Mouse (Mus musculus): Measurements from ENCODE around the gene Pgbd5.

GRCm38 (mm10) chr8:124363337-124363736, 76.1 kb downstream of the Pgbd5 start:
- TF ChIP-seq CTCF (IDR thresholded peaks at IDR 0.05; ENCODE audit: insufficient read depth, low read depth, low read length) (no peak), POLR2A (IDR thresholded peaks at IDR 0.05; ENCODE audit: insufficient read depth, low read depth, low read length) (no peak)

All from olfactory bulb, adult 2 months (tissue).